Mouse (Mus musculus) adrenal gland (tissue): ENCODE measurements around the gene Sfxn5.

Source experiments
- intact Hi-C: fragments of 180-260 bp; cut with DNase I; formaldehyde crosslinking; loops from one replicate; pipeline ENCODE4 v1.15.1; 2025

Gene Sfxn5

GRCm38 (mm10) chr6:85290869-85291824, 42.1 kb downstream of the Sfxn5 start:
- intact Hi-C loops: no loop called here

- intact Hi-C loops: no loop called here
Measured at GRCm38 (mm10) chr6:85288193-85288857, 44.9 kb downstream of the Sfxn5 start.

GRCm38 (mm10) chr6:85286283-85287047, 46.8 kb downstream of the Sfxn5 start:
- intact Hi-C loops: no loop called here

GRCm38 (mm10) chr6:85280871-85281270, 52.4 kb downstream of the Sfxn5 start:
- intact Hi-C loops: no loop called here

GRCm38 (mm10) chr6:85276571-85276970, 56.7 kb downstream of the Sfxn5 start:
- intact Hi-C loops: no loop called here

GRCm38 (mm10) chr6:85272436-85272835, 60.8 kb downstream of the Sfxn5 start:
- intact Hi-C loops: no loop called here

- intact Hi-C loops: no loop called here
Measured at GRCm38 (mm10) chr6:85266060-85266459, 67.2 kb downstream of the Sfxn5 start.

- intact Hi-C loops: loop anchor here (5.0 kb wide), 1 partner anchor 132 kb away; no protein-coding TSS in a partner anchor
Measured at GRCm38 (mm10) chr6:85264982-85265518, 68.2 kb downstream of the Sfxn5 start.

GRCm38 (mm10) chr6:85262865-85263515, 70.2 kb downstream of the Sfxn5 start:
- intact Hi-C loops: loop anchor here (5.0 kb wide), 1 partner anchor 134 kb away; no protein-coding TSS in a partner anchor

GRCm38 (mm10) chr6:85259094-85259630, 74.1 kb downstream of the Sfxn5 start:
- intact Hi-C loops: no loop called here

- intact Hi-C loops: no loop called here
Measured at GRCm38 (mm10) chr6:85255578-85255977, 77.6 kb downstream of the Sfxn5 start.

- intact Hi-C loops: no loop called here
Measured at GRCm38 (mm10) chr6:85253994-85254541, 79.2 kb downstream of the Sfxn5 start.

- intact Hi-C loops: no loop called here
Measured at GRCm38 (mm10) chr6:85253275-85253674, 79.9 kb downstream of the Sfxn5 start.

- intact Hi-C loops: no loop called here
Measured at GRCm38 (mm10) chr6:85252251-85253058, 80.8 kb downstream of the Sfxn5 start.

- intact Hi-C loops: no loop called here
Measured at GRCm38 (mm10) chr6:85250811-85251241, 82.4 kb downstream of the Sfxn5 start.

GRCm38 (mm10) chr6:85249821-85250220, 83.4 kb downstream of the Sfxn5 start:
- intact Hi-C loops: no loop called here

- intact Hi-C loops: loop anchor here (2.0 kb wide), 1 partner anchor 78 kb away; no protein-coding TSS in a partner anchor
Measured at GRCm38 (mm10) chr6:85239044-85239489, 94.2 kb downstream of the Sfxn5 start.

- intact Hi-C loops: loop anchor here (2.0 kb wide), 1 partner anchor 77 kb away; no protein-coding TSS in a partner anchor
Measured at GRCm38 (mm10) chr6:85237595-85238337, 95.5 kb downstream of the Sfxn5 start.
